Mouse (Mus musculus) megakaryocyte, embryonic 14.5 days (primary cell): ENCODE measurements around the gene Cyp4f14.

Experiments used
- FLI1 ChIP-seq: IDR thresholded peaks from 2 replicates; pipeline ENCODE4 v1.6.1; 2012; ENCODE audit warnings: low read length, inconsistent platforms, mixed read lengths
- GATA1 ChIP-seq: IDR thresholded peaks from 3 replicates; pipeline ENCODE4 v1.6.1; 2012; ENCODE audit warnings: mixed read lengths, low read length, inconsistent platforms, borderline replicate concordance

DNA sequence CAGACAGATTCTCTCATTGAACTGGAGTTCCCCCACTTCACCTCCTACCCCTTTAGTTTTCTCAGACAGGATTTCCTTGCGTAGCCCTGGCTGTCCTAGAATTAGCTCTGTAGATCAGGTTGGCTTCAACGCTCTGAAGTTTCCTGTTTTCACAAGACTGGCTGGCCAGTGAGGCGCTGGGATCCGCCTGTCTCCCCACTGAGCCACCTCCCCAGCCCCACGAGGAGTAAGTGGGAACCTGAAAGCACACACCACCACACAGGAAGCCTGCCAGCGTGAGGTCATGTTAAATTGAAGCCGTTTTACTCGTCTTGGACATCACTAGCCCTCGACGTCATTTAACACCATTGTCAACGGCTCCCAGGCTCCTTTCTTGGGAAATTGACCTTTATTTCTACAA lies 33.9 kb upstream of the Cyp4f14 start:
- no peak for TF ChIP-seq GATA1
- no peak for TF ChIP-seq FLI1
